Comparison of ENCODE assay signal across 19 mouse cellular contexts in genomic region chr11:4335810-4336692, GRCm38 (mm10).
DNase-seq lines count a peak whose midpoint lies in the region; ATAC-seq and TF ChIP-seq lines count a peak whose summit lies in the region.
"Had no signal": no experiment of that assay in that cellular context is flagged by ENCODE, and none has a peak within 500 bp of the region (broad histone marks: within the 10 kb centered on the region; RNA-seq: fewer than 3 reads in every experiment).

No protein-coding gene starts in this region.

- H3K27me3 ChIP-seq in midbrain, embryonic 10.5 days (ENCODE audit: low read depth, poor library complexity, severe bottlenecking), result no peaks in the 10 kb centered on the region
- H3K27me3 ChIP-seq in midbrain, embryonic 15.5 days (replicated peaks), result no peaks in the 10 kb centered on the region
- H3K27me3 ChIP-seq in MEL (ENCODE audit: control insufficient read depth in 1 of 2, insufficient read depth in 2 of 2, low read length in 2 of 2) (no peaks in the 10 kb centered on the region), myocyte (ENCODE audit: control insufficient read depth, insufficient read depth, insufficient read length) (no peaks in the 10 kb centered on the region)
- no peaks in the 10 kb centered on the region for H3K27me3 ChIP-seq in hindbrain, embryonic 10.5 days (ENCODE audit: insufficient read depth, poor library complexity, severe bottlenecking)
- H3K27me3 ChIP-seq: hindbrain, embryonic 12.5 days; neural tube, embryonic 13.5 days had no signal

- H3K9ac ChIP-seq in midbrain, embryonic 15.5 days, result no peak overlapping the region
- peak overlapping the region; percentile 26 for H3K9ac ChIP-seq in MEL (ENCODE audit: control insufficient read depth, low read depth, low read length, poor library complexity, severe bottlenecking)
- H3K9ac ChIP-seq: forebrain, postnatal 0 days; hindbrain, embryonic 12.5 days; lung, embryonic 14.5 days; neural tube, embryonic 13.5 days had no signal

- no peak for TF ChIP-seq POLR2A in MEL (IDR thresholded peaks at IDR 0.05; ENCODE audit: control insufficient read depth in 1 of 2, insufficient read depth in 1 of 2, low read depth in 1 of 2, low read length in 2 of 2, poor library complexity in 1 of 2)
- no peak for TF ChIP-seq POLR2A in myocyte (IDR thresholded peaks at IDR 0.05; ENCODE audit: insufficient read length, low read depth)

- peak overlapping the region; percentile 30; the same call in 1 of the 2 replicates for H3K27ac ChIP-seq in midbrain, embryonic 10.5 days (replicated peaks)
- no peak overlapping the region for H3K27ac ChIP-seq in midbrain, embryonic 15.5 days
- H3K27ac ChIP-seq in MEL (ENCODE audit: control insufficient read depth, low read depth, low read length), result peak overlapping the region; percentile 9
- H3K27ac ChIP-seq in hindbrain, embryonic 10.5 days, result no peak overlapping the region
- H3K27ac ChIP-seq: hindbrain, embryonic 12.5 days; neural tube, embryonic 13.5 days had no signal

- no peak for TF ChIP-seq CTCF in MEL (IDR thresholded peaks at IDR 0.05 in 2 of 3, conservative IDR thresholded peaks at IDR 0.05 in 1 of 3; ENCODE audit: control insufficient read depth in 1 of 3, insufficient read depth in 1 of 3, low read depth in 2 of 3, low read length in 3 of 3, poor library complexity in 1 of 3, severe bottlenecking in 1 of 3)

- no peaks in the 10 kb centered on the region for H3K36me3 ChIP-seq in midbrain, embryonic 10.5 days
- H3K36me3 ChIP-seq in midbrain, embryonic 15.5 days (replicated peaks), result no peaks in the 10 kb centered on the region
- peaks cover 0 to 24% of the 10 kb centered on the region in 2 experiments; a peak in 2 of 4 replicates for H3K36me3 ChIP-seq in MEL (ENCODE audit: control insufficient read depth in 1 of 2, insufficient read depth in 2 of 2, low read length in 2 of 2)
- no peaks in the 10 kb centered on the region for H3K36me3 ChIP-seq in myocyte (ENCODE audit: control insufficient read depth, insufficient read depth)
- no peaks in the 10 kb centered on the region for H3K36me3 ChIP-seq in hindbrain, embryonic 10.5 days
- H3K36me3 ChIP-seq: hindbrain, embryonic 12.5 days; neural tube, embryonic 13.5 days had no signal

- no peak for TF ChIP-seq RAD21 in MEL (IDR thresholded peaks at IDR 0.05; ENCODE audit: low read depth, low read length)

- H3K4me1 ChIP-seq in midbrain, embryonic 10.5 days, result peaks cover 7% of the 10 kb centered on the region
- peaks cover 3% of the 10 kb centered on the region; the same call in 1 of the 2 replicates for H3K4me1 ChIP-seq in midbrain, embryonic 15.5 days
- H3K4me1 ChIP-seq in MEL (ENCODE audit: control insufficient read depth in 1 of 2, insufficient read depth in 2 of 2, low read length in 2 of 2), result peaks cover 2 to 22% of the 10 kb centered on the region in 2 experiments; a peak in 3 of 4 replicates
- peaks cover 2% of the 10 kb centered on the region; the same call in 1 of the 2 replicates for H3K4me1 ChIP-seq in hindbrain, embryonic 10.5 days (replicated peaks)
- H3K4me1 ChIP-seq: neural tube, embryonic 13.5 days had no signal

- 72% methylated on average over 10 of the region's 10 CpGs for WGBS in midbrain, embryonic 10.5 days
- WGBS in midbrain, embryonic 15.5 days, result 53% methylated on average over 10 of the region's 10 CpGs
- WGBS in hindbrain, embryonic 10.5 days, result 72% methylated on average over 10 of the region's 10 CpGs

- TF ChIP-seq EP300 in MEL (IDR thresholded peaks at IDR 0.05; ENCODE audit: low read depth in 1 of 2, low read length in 2 of 2), result peak; percentile 84 to 85

- no peak overlapping the region for H3K4me3 ChIP-seq in midbrain, embryonic 10.5 days
- no peak overlapping the region for H3K4me3 ChIP-seq in midbrain, embryonic 15.5 days
- peak overlapping the region in 1 of 2 experiments; percentile 4; a peak in 1 of 4 replicates for H3K4me3 ChIP-seq in MEL (ENCODE audit: control insufficient read depth in 1 of 2, insufficient read depth in 1 of 2, low read depth in 2 of 2, low read length in 2 of 2)
- H3K4me3 ChIP-seq in myocyte, result no peak overlapping the region
- no peak overlapping the region for H3K4me3 ChIP-seq in hindbrain, embryonic 10.5 days
- H3K4me3 ChIP-seq: hindbrain, embryonic 12.5 days; neural tube, embryonic 13.5 days had no signal

- H3K79me2 ChIP-seq in MEL (ENCODE audit: control insufficient read depth, insufficient read depth, low read length, poor library complexity) (no peaks in the 10 kb centered on the region), myocyte (ENCODE audit: control insufficient read depth, insufficient read depth) (no peaks in the 10 kb centered on the region)

- H3K9me3 ChIP-seq in midbrain, embryonic 10.5 days (replicated peaks), result no peaks in the 10 kb centered on the region
- H3K9me3 ChIP-seq in midbrain, embryonic 15.5 days, result no peaks in the 10 kb centered on the region
- no peaks in the 10 kb centered on the region for H3K9me3 ChIP-seq in MEL (replicated peaks; ENCODE audit: insufficient read depth, low read length)
- H3K9me3 ChIP-seq in hindbrain, embryonic 10.5 days, result no peaks in the 10 kb centered on the region
- H3K9me3 ChIP-seq: hindbrain, embryonic 12.5 days; megakaryocyte, embryonic 14.5 days; neural tube, embryonic 13.5 days had no signal

- ATAC-seq in midbrain, embryonic 15.5 days (replicated peaks), result no peak
- ATAC-seq: forebrain, postnatal 0 days; intestine, embryonic 16.5 days had no signal

- H3ac ChIP-seq in myocyte (ENCODE audit: control insufficient read depth, insufficient read length), result no peak overlapping the region

- no peak for DNase-seq in midbrain, embryonic 10.5 days (ENCODE audit: low spot score)
- peak; percentile 92 for DNase-seq in MEL (ENCODE audit: low read depth, low spot score)
- DNase-seq in induced T-regulatory cell, adult 2 months (ENCODE audit: low read depth), result peak; percentile 76
- no peak for DNase-seq in testis, postnatal 10 days (ENCODE audit: low spot score)
- DNase-seq in gastrocnemius, postnatal 10 days, result no peak
- no peak for DNase-seq in hindbrain, embryonic 10.5 days (ENCODE audit: low spot score)
- DNase-seq: adrenal gland, adult 2 months; cerebellum, adult 9-11 months; embryo, embryonic 11 days; forebrain, postnatal 0 days; kidney, postnatal 14 days; liver; lung, embryonic 14.5 days had no signal

- no peak overlapping the region for H3K4me2 ChIP-seq in midbrain, embryonic 15.5 days
- H3K4me2 ChIP-seq in myocyte (ENCODE audit: low read depth), result peak overlapping the region; percentile 44
- H3K4me2 ChIP-seq: hindbrain, embryonic 12.5 days; lung, embryonic 14.5 days; neural tube, embryonic 13.5 days had no signal

TF ChIP-seq in MEL, 35 proteins besides CTCF, POLR2A, EP300 and RAD21 (continues in another document):
- TF ChIP-seq TCF12 (IDR thresholded peaks at IDR 0.05; ENCODE audit: low read depth, low read length), result peak; percentile 86
- peak; percentile 62; the same call in 1 of the 2 replicates for TF ChIP-seq MAFK (IDR thresholded peaks at IDR 0.05; ENCODE audit: borderline replicate concordance, low read depth, low read length)
- TF ChIP-seq TAL1 (IDR thresholded peaks at IDR 0.05; ENCODE audit: low read length), result peak; percentile 75
- peak; percentile 89 for TF ChIP-seq ETS1 (IDR thresholded peaks at IDR 0.05; ENCODE audit: low read depth, low read length)
- TF ChIP-seq RCOR1 (IDR thresholded peaks at IDR 0.05; ENCODE audit: low read depth, low read length), result peak; percentile 88
- TF ChIP-seq BHLHE40 (IDR thresholded peaks at IDR 0.05; ENCODE audit: borderline replicate concordance, low read depth, low read length), result no peak; the same call in 1 of the 2 replicates
- no peak for TF ChIP-seq USF1 (IDR thresholded peaks at IDR 0.05; ENCODE audit: low read depth, low read length)
- TF ChIP-seq SIN3A (IDR thresholded peaks at IDR 0.05; ENCODE audit: low read length), result peak; percentile 55; the same call in 1 of the 2 replicates
- no peak for TF ChIP-seq ELF1 (IDR thresholded peaks at IDR 0.05; ENCODE audit: low read depth, low read length)
- peak; percentile 41; the same call in 1 of the 2 replicates for TF ChIP-seq TBP (IDR thresholded peaks at IDR 0.05; ENCODE audit: low read depth, low read length)
- TF ChIP-seq ZMIZ1 (IDR thresholded peaks at IDR 0.05; ENCODE audit: low read depth, low read length), result no peak
- TF ChIP-seq USF2 (IDR thresholded peaks at IDR 0.05; ENCODE audit: borderline replicate concordance in 1 of 2, insufficient read depth in 1 of 2, low read depth in 1 of 2, low read length in 2 of 2), result no peak
- TF ChIP-seq CHD1 (IDR thresholded peaks at IDR 0.05; ENCODE audit: low read depth, low read length), result no peak
- no peak; the same call in 1 of the 2 replicates for TF ChIP-seq MAX (IDR thresholded peaks at IDR 0.05; ENCODE audit: low read length)
- peak; percentile 87 for TF ChIP-seq ZNF384 (IDR thresholded peaks at IDR 0.05; ENCODE audit: low read depth, low read length)

TF ChIP-seq in myocyte, 11 proteins besides CTCF, POLR2A, EP300 and RAD21:
- TF ChIP-seq TCF12 (IDR thresholded peaks at IDR 0.05; ENCODE audit: insufficient read depth, poor library complexity, severe bottlenecking) (no peak), MYOG (IDR thresholded peaks at IDR 0.05; ENCODE audit: control insufficient read depth in 1 of 3, insufficient read depth in 1 of 3, insufficient read length in 2 of 3, low read depth in 2 of 3) (no peak), MAX (IDR thresholded peaks at IDR 0.05; ENCODE audit: low read depth) (no peak)

Comparison
In these comparisons a context has a peak if more than half of its experiments do, and no peak if none do; other contexts are left out.
1. H3K27ac ChIP-seq: peak in midbrain, embryonic 10.5 days (single experiment) and MEL (single experiment); none in midbrain, embryonic 15.5 days (single experiment) and hindbrain, embryonic 10.5 days (single experiment).
2. DNase-seq: peak in MEL (single experiment) and induced T-regulatory cell, adult 2 months (single experiment); none in midbrain, embryonic 10.5 days (single experiment), testis, postnatal 10 days (single experiment), gastrocnemius, postnatal 10 days (single experiment) and hindbrain, embryonic 10.5 days (single experiment).